Mouse (Mus musculus) right cerebral cortex, adult 2 months (tissue): ENCODE results near the gene Gm20219.
A peak's percentile ranks its signal among the peaks of the same experiment; 100 is the strongest.

Experiments
- DNase-seq, 2 experiments: peaks; one replicate each; pipeline ENCODE4 v3.0.0; 2021 to 2022; ENCODE audit warnings: low spot score in 2 of 2

The Gm20219 gene

DNA sequence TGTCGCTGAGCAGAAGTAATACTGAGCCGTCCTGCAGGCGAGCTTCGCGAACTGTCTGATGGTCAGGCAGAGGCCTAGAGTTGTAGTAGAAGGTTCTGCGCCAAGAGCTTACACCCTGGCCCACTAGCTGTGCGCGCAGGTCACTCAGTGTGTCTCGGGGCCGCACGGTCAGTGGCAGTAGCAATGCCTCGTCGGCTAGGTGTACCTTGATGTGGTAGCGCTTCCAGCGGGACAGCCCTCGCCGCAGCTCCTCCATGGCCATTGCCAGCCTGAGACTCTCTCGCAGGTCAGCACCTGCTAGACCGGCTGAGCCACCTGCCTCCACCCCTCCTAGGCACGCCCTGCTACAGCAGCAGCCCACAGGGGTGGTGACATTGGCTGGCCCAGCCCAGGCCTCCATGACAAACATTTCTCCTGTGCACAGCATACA is at the start of gene Gm20219:
Gene Gm20219 (minus strand): TSS at position 266 of the 430 bp plus-strand sequence.
- no peak for DNase-seq

DNA sequence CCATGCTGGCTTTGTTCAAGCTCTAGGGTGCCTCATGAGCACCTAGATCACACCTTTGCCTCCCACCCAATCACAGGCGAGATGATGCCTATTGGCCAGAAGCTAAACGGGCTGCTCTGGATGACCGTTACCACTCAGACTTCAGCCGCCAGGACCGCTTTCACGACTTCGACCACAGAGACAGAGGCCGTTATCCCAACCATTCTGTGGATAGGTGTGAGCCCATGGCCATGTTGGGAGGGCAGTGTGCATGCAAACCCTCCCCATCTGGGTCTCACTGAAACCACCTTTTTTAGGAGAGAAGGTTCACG is 49.8 kb upstream of the Gm20219 start:
- no peak for DNase-seq

DNA sequence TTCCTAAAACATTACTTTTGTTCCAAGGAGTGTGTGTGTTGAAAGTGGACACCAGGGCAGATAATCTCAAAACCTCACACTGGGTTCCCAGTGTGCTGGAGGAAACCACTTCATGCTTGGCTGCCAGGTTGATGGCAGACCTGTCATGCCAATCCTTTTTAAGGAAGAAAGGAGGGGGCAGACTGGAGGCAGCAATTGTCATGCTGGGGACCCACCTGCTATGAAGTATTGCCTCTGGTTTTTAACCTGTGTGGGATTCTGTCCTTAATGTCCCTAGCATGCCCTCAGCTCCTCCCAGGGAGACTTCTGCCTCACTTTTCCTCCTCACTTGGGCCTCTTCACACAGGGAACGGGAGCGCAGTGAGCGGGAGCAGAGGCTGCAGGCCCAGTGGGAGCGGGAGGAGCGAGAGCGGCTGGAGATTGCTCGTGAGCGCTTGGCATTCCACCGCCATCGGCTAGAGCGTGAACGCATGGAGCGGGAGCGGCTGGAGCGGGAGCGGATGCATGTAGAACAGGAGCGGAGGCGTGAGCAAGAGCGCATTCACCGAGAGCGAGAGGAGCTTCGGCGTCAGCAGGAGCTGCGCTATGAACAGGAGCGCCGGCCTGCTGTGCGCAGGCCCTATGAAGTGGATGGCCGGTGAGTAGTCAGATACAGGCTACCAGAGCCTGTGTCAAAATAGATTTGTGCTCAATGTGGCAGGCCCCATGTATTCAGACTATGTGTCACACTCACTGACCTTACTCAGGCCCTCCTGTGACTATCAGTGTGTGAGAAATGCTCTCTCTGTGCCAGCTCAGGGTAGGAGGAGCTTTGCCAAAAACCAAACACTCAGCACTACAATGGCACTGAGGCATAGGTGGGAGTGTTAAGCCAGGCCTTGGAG is 49.2 kb upstream of the Gm20219 start:
- no peak for DNase-seq

DNA sequence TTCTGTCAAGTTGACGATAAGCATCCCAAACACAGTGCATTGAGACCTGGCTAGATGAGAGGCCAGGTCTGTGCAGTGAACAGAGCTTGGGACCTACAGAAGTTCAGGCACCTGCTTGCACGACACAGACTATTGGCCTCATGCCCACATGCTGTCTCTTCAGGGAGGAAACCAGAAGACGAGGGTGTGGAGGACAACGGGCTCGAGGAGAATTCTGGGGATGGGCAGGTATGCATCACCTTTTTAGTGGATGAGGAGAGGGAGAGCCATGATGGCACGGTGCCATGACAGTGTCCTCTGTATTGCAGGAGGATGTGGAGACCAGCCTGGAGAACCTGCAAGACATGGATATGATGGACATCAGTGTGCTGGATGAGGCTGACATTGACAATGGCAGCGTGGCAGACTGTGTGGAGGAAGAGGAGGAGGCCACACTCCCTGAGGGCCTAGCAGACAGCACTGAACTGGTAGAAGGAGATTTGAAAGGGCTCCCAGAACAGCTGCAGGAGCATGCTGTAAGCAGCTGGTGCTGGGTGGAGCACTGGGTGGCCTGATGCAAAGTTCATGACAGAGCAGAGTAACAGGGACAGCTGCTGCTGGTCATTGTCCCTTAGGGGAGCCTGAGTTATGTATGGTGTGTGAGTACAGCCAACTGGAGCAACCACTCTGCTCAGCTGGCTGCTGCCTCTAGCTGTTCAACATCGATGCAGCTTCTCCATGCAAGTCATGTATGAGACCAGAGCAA is 39.5 kb upstream of the Gm20219 start:
- no peak for DNase-seq

DNA sequence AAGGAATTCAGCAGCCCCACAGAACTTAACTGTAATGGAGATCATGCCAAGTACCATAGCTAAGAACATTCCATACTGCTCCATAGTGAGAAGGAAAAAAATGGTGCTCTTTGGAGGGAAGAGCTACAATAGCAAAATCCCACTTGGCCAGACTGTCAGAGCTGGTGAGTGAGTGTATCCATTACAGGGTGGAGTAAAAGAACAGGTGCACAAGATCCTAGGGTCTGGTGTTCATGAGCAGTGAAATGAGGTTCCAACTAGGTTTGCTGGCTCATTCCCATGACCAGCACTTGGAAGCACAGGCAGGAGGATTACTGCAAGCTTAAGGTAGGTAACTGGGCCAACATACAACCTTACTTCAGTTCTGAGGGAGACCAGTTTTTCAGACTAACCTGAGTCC is 38.4 kb upstream of the Gm20219 start:
- DNase-seq, result no peak

DNA sequence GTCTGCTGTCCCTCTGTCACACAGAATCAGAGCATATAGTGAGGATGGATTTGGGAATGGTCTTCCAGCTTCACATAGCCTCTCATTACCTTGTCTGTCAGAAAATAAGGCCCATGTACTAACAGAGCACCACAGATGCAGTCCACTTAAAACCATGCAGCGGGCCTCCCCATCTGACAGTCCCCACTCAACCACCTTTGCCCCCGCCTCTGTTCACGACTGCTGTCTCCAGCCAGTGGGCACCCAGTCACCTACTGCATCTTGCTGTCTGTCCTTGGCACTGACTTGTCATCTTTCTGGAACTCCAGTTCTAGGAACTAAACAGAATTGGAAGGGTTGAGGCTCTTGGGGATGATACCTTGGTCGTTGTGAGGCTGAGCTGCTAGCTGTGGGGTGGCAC is 34.7 kb upstream of the Gm20219 start:
- DNase-seq, result no peak

- no peak for DNase-seq
Measured at GRCm38 (mm10) chr17:56587773-56588172, 33.6 kb upstream of the Gm20219 start.

- DNase-seq, result peak in 1 of 2 experiments; percentile 59
Measured at GRCm38 (mm10) chr17:56585171-56585821, 31.1 kb upstream of the Gm20219 start.

DNA sequence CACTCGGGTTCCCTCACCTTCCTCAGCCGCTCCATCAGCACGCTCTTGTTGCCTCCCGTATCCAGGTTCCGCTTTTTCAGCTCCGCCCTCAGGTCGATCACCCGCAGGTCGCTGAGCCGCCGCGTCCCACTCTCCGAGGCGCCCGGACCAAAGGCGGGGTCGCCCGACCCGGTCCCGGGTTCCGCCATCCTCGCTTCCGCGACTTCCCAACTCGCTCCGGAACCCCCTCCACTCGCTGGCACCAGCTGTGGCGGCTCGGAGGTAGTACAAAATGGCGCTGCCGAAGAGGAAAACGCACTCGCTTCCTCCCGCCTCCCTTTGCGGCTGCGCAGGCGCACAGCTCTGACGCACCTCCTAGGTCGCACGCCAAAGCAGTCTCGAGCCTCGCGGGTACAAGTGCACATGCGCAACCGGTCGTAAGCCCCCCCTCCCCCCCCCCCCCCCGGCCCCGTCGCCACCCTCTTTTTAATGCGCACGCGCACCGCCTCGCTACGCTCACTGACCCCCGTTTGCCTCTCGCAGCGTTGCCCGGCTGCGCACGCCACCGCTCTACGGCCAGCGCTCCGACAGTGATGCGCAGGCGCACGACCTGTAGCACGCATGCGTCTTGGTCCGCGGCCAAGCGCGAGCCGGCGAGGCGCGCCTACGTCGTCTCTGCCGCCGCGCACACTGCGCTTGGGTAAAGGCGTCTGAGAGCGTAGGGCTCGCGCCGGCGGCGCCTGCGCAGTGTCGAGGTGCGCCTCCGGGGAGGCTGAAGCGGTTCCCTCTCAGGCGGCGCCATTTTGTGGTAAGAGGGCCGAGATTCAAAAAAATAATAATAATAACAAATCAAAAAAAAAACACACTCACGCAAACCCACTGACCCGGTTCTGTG is 30.3 kb upstream of the Gm20219 start, which contains the start of the genes Safb2 and Safb:
Gene Safb2 (minus strand): TSS at position 329 of the 874 bp plus-strand sequence.
Gene Safb (plus strand): TSS at position 569 of the 874 bp plus-strand sequence.
- DNase-seq, result peak; percentile 98 to 99

GRCm38 (mm10) chr17:56583611-56584256 is 29.5 kb upstream of the Gm20219 start:
- no peak for DNase-seq

GRCm38 (mm10) chr17:56583071-56583470 is 28.9 kb upstream of the Gm20219 start:
- no peak for DNase-seq

DNA sequence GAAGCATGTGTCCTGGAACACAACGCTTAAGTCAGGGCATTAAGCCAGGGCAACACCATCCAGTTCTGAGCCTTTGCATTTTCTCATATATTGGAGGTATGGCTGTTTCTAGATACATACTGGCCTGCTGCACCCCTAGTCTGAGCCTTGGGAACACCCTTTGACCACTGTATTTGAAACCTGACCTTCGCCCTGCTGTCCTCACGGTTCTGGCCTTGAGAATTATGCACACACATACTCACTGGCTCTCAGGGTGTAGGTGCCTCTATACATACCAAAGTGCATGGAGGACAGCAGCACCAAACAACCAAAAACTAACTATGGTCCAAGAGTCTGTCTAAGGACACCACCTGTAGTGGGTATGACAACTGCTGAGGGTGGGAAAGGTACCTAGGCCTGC is 18.8 kb upstream of the Gm20219 start:
- DNase-seq, result no peak

- DNase-seq, result no peak
Measured at GRCm38 (mm10) chr17:56572154-56572553, 18.0 kb upstream of the Gm20219 start.

DNA sequence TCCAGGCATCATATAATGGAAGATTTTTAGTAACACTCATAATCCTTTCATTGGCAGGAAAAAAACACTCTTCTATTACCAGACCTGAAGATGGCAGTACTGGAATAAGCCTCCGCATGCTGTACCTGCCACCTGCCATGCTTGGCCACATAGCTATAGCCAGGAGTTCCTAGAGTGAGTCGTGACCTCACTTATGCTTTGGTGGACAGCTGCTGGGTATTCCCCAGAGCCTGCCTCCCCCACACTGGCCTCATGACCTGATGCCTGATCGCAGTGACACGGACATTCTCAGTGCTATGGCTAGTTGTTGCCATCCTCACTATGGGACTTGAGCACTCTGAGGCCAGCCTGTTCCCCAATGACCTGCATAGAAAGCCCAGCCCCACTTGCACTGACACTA is 16.1 kb upstream of the Gm20219 start:
- no peak for DNase-seq

- no peak for DNase-seq
Measured at GRCm38 (mm10) chr17:56567370-56567769, 13.2 kb upstream of the Gm20219 start.

DNA sequence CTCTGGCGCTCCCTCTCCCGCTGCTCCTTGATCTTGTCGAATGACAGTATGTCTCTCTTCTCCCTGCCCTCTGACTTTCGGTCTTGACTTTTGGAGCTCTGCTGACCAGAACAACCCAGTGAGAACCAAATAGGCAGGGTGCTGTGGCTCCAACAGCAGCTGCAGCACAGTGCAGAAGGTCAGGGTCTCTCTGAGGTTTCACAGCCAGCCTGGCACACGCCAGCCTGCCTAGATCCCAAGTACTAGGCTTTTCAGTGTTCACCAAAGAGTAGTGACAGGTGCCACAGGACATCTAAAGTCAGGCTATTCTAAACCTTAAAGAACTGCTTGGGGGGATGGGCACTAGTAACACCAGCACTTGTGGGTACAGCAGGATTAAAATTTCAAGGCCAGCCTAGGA is 12.7 kb upstream of the Gm20219 start:
- DNase-seq, result no peak

DNA sequence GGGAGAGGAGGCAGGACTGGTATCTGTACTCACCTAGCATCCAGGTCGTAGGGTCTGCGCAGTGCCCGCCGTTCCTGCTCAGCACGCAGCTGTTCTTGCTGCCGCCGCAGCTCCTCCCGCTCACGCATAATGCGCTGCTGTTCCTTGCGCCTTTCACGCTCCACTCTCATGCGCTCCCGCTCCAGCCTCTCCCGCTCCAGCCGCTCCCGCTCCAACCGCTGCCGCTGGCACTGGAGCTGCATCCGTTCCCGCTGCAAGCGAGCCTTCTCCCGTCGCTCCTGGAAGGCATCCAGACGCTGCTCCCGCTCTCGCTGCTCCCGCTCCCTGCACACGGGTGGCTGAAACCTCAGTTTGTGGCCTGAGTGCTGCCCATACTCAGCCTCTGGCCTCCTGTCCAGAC is 12.1 kb upstream of the Gm20219 start:
- no peak for DNase-seq

GRCm38 (mm10) chr17:56561866-56562265 is 7.7 kb upstream of the Gm20219 start:
- DNase-seq, result no peak

- DNase-seq, result no peak
Measured at GRCm38 (mm10) chr17:56560131-56560530, 5.9 kb upstream of the Gm20219 start.

GRCm38 (mm10) chr17:56559386-56559785 is 5.2 kb upstream of the Gm20219 start:
- no peak for DNase-seq

DNA sequence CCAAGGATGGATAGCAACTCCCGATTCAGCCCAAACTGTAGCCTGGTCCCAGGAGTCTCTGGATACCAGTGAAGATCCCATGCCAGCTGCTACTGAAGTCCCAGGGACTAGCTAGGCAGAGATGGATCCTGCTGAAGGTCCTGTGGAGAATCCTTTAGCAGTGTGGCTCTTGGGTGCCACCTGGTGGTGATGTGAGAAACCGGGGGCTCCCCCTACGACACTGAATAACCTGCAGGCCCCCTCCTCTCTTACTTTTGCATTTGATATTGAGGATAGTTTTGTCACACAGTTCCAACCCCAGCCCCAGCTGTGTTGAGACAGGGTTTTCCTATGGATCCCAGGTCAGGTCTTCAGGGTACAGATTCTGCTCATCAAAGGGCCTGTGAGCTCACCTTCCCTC is 4.3 kb upstream of the Gm20219 start:
- peak; percentile 76 to 78 for DNase-seq
